Mouse (Mus musculus) C2C12 (cell line): Measurements from ENCODE around the gene Sfxn2.

Experiments used
- CEBPB ChIP-seq: IDR thresholded peaks from one replicate; pipeline ENCODE4 v1.6.1; 2011; ENCODE audit warnings: low read depth, mild to moderate bottlenecking, control low read depth, moderate library complexity
- CTCF ChIP-seq: IDR thresholded peaks from one replicate; pipeline ENCODE4 v1.5.1; 2011; ENCODE audit not compliant: control insufficient read depth, insufficient read depth, insufficient read length
- MAX ChIP-seq: IDR thresholded peaks from one replicate; pipeline ENCODE4 v1.6.1; 2011; ENCODE audit warnings: mild to moderate bottlenecking, control low read depth
- MYOD1 ChIP-seq: IDR thresholded peaks from one replicate; pipeline ENCODE4 v1.6.1; 2011; ENCODE audit warnings: low read depth; ENCODE audit not compliant: control insufficient read depth, insufficient read length
- MYOG ChIP-seq: IDR thresholded peaks from one replicate; pipeline ENCODE4 v1.6.1; 2011; ENCODE audit not compliant: control insufficient read depth, insufficient read length; ENCODE audit errors: extremely low read depth
- USF1 ChIP-seq: IDR thresholded peaks from one replicate; pipeline ENCODE4 v1.6.1; 2011; ENCODE audit warnings: low read depth, mild to moderate bottlenecking, control low read depth, moderate library complexity

- TF ChIP-seq MAX (no peak), CTCF (no peak), MYOD1 (no peak), USF1 (no peak), MYOG (no peak), CEBPB (no peak)
These were observed 28.3 kb downstream of the Sfxn2 start for GRCm38 (mm10) chr19:46601491-46601890.
